Mouse (Mus musculus) heart, postnatal 0 days (tissue): ENCODE data around the gene Ncoa5. TPM values are rescaled to one million over a fixed set of nuclear protein-coding genes. Genes with fewer than 3 reads are reported as not detected.

Experiments
- ATAC-seq: fragments of 200-750 bp; cut with Nextera tagmentation; 2 replicates; pipeline ENCODE4 v1.8.0; 2017; ENCODE audit warnings: low read depth, moderate number of reproducible peaks, moderate library complexity; ENCODE audit not compliant: insufficient read depth
- DNase-seq: peaks from one replicate; pipeline ENCODE4 v3.0.0-alpha.2; 2016; ENCODE audit warnings: low spot score
- H3K27ac ChIP-seq: fragments of 300-500 bp; sonication (generic); 2 replicates; pipeline ENCODE4 v1.5.1; 2014; ENCODE audit warnings: low read depth, mild to moderate bottlenecking
- H3K27me3 ChIP-seq: fragments of 300-500 bp; sonication (generic); 2 replicates; pipeline ENCODE4 v1.6.1; 2014; ENCODE audit warnings: low read length, mixed read lengths; ENCODE audit not compliant: control insufficient read depth, insufficient read depth
- H3K36me3 ChIP-seq: fragments of 300-500 bp; sonication (generic); replicated peaks from 2 replicates; pipeline ENCODE4 v1.6.1; 2014; ENCODE audit warnings: low read length, mixed read lengths; ENCODE audit not compliant: control insufficient read depth, insufficient read depth
- H3K4me1 ChIP-seq: fragments of 300-500 bp; sonication (generic); 2 replicates; pipeline ENCODE4 v1.6.1; 2014; ENCODE audit warnings: antibody characterized with exemption; ENCODE audit not compliant: control insufficient read depth, insufficient read depth
- H3K4me2 ChIP-seq: fragments of 300-500 bp; sonication (generic); 2 replicates; pipeline ENCODE4 v1.6.1; 2014; ENCODE audit warnings: low read depth, mild to moderate bottlenecking, low read length, moderate library complexity
- H3K4me3 ChIP-seq: fragments of 300-500 bp; sonication (generic); 2 replicates; pipeline ENCODE4 v1.5.1; 2014; ENCODE audit warnings: low read depth, low read length
- H3K9ac ChIP-seq: fragments of 300-500 bp; sonication (generic); replicated peaks from 2 replicates; pipeline ENCODE4 v1.6.1; 2014; ENCODE audit warnings: low read depth, low read length, mixed read lengths
- H3K9me3 ChIP-seq: fragments of 300-500 bp; sonication (generic); replicated peaks from 2 replicates; pipeline ENCODE4 v1.6.1; 2016; ENCODE audit warnings: low read length; ENCODE audit not compliant: control insufficient read depth
- CTCF ChIP-seq: IDR thresholded peaks from 2 replicates; pipeline ENCODE4 v1.5.1; 2016; ENCODE audit warnings: antibody characterized with exemption, control low read depth, low read depth
- EP300 ChIP-seq: IDR thresholded peaks from 2 replicates; pipeline ENCODE4 v1.6.1; 2016; ENCODE audit warnings: antibody characterized with exemption, low read depth
- WGBS: fragments of 180-500 bp; shearing (Covaris S2); extraction: QIAGEN DNeasy Blood & Tissue Kit; methylation state at CpG from one replicate; pipeline ENCODE4 v1.1.7; 2014; 5-methylcytosine and 5-hydroxymethylcytosine counted together
- polyA plus RNA-seq: library from polyadenylated mRNA; unstranded; fragments of >200 nt; fragmentation: Nextera tagmentation; extraction: Ambion mirVana; gene quantifications from 2 replicates; pipeline ENCODE4 v1.2.1, GENCODE M21; 2015
- total RNA-seq: library from RNA; depleted of rRNA; stranded (reverse); fragments of >200 nt; gene quantifications from 2 replicates; pipeline ENCODE4 v1.2.3, GENCODE M21; 2014; ENCODE audit warnings: low replicate concordance

The Ncoa5 gene
- total and polyA plus RNA-seq, 2 experiments from 2014 or later: 20.8 to 30.7 TPM

DNA sequence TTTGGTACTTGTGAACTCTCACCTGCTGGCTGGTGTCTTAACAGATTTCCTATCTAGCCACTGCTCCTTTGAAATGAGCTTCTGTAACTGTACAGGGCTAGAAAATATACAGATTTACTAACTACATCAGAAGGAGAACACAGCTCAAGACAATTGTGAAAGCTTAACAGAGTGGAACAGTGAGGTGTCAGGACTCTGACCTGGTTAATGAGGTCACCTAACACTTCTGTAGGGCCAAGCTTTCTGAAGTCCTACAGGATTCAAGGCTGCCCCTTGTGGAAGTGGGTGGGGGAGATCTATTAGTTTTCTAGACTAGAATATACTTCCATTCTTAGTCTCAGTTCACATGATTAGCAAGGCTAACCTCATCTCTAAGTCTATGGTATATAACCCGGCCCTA lies 26.7 kb downstream of the Ncoa5 start:
- Histone ChIP-seq H3K27me3 (no peaks in the 10 kb centered on the region), H3K4me2 (no peak overlapping the region), H3K4me3 (no peak overlapping the region), H3K27ac (no peak overlapping the region), H3K9me3 (no peaks in the 10 kb centered on the region), H3K9ac (no peak overlapping the region), H3K4me1 (no peaks in the 10 kb centered on the region), H3K36me3 (peaks cover 95% of the 10 kb centered on the region)
- WGBS: 92% methylated on average over 1 of the region's 1 CpGs
- TF ChIP-seq CTCF (no peak), EP300 (no peak)
- no peak for DNase-seq
- no peak for ATAC-seq

DNA sequence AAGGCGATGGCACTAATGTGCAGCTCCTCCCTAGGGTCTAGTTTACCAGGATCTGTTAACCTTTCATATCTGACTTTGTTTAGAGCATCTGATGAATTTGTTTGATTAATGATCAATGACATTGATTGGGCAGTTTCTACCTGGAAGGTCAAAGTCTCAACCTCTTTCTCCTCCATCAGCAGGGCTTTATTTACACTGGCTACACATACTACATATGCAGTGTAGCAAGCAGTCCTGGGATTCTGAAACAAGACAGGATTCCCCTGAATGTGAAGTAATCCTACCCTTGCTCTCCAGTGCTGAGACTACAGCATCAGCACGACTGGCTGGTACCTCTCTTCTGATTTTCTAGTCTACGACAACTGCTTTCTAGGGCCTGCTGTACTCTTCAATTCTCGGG lies 27.9 kb downstream of the Ncoa5 start:
- no peak overlapping the region for H3K4me3 ChIP-seq
- WGBS: 89% methylated on average over 4 of the region's 4 CpGs
- ATAC-seq (no peak), DNase-seq (no peak)
- no peak overlapping the region for H3K4me2 ChIP-seq
- H3K36me3 ChIP-seq: peaks cover 95% of the 10 kb centered on the region
- H3K9ac ChIP-seq: no peak overlapping the region
- no peaks in the 10 kb centered on the region for H3K27me3 ChIP-seq
- H3K9me3 ChIP-seq: no peaks in the 10 kb centered on the region
- TF ChIP-seq CTCF (no peak), EP300 (no peak)
- no peak overlapping the region for H3K27ac ChIP-seq
- no peaks in the 10 kb centered on the region for H3K4me1 ChIP-seq

DNA sequence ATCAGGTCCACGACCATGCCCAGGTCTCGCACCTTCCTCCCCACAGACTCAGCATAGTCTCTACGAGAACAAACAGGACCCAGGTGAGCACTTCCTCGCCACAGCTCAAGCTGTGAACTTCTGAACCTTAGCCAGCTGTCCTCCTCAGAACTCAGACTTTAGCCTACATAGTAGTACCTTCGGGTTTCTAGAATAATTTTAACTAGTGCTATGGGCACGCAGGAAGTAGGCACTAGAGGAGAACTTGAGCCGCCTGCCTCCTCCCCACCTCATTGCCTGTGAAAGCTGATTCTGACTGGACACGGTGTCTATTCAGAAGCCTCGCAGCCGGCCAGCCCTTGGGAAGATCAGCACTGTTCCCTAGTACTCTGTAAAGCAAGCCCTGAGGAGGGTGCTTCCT lies 30.4 kb downstream of the Ncoa5 start:
- Histone ChIP-seq H3K27ac (no peak overlapping the region), H3K9me3 (no peaks in the 10 kb centered on the region), H3K27me3 (no peaks in the 10 kb centered on the region), H3K4me3 (no peak overlapping the region), H3K4me1 (no peaks in the 10 kb centered on the region), H3K4me2 (no peak overlapping the region), H3K36me3 (peaks cover 96% of the 10 kb centered on the region), H3K9ac (no peak overlapping the region)
- no peak for DNase-seq
- 85% methylated on average over 10 of the region's 10 CpGs for WGBS
- no peak for TF ChIP-seq CTCF
- no peak for TF ChIP-seq EP300
- ATAC-seq: no peak

DNA sequence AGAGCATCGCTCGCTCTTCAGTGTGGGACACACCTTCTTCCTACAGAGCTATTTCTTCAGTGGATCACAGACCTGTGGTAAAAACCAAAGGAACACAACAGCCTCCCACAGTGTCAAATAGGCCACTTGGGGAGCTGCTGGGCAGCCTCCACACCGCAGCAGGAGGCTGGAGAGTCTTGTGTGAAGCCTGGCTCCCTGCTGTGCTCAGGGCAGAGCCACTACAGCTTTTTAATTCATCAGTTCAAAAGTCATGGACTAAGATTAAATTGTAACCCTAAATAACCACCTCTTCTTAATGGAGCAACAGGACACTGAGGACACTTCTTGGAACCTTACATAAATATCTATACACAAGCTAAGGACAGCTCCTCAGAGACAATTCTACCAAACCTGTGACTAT lies 31.6 kb downstream of the Ncoa5 start:
- DNase-seq: no peak
- WGBS: 92% methylated on average over 3 of the region's 3 CpGs

DNA sequence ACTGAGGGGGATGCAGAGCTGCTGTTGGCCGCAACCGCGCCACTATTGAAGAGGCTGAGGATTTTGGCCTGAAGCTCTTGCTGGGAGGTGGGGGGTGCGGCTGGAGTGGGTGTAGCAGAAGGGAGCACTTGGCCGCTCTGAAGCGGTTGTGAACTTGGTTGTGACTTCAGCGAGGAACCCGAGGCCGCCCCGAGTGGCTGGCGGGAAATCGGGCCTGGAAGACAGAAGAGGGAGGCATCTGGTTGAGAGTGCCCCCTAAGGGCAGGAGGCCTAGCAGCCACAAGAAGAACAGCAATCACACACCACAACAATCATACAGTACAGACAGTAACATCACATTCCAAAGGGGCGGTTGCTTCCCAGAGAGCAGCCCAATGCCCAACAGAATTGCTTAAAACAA lies 32.7 kb downstream of the Ncoa5 start:
- ATAC-seq: no peak
- no peak for DNase-seq
- no peaks in the 10 kb centered on the region for H3K9me3 ChIP-seq
- H3K4me3 ChIP-seq: no peak overlapping the region
- H3K4me1 ChIP-seq: peaks cover 9% of the 10 kb centered on the region
- H3K36me3 ChIP-seq: peaks cover 78% of the 10 kb centered on the region
- TF ChIP-seq CTCF (no peak), EP300 (no peak)
- no peak overlapping the region for H3K4me2 ChIP-seq
- no peak overlapping the region for H3K9ac ChIP-seq
- no peak overlapping the region for H3K27ac ChIP-seq
- H3K27me3 ChIP-seq: peaks cover 18% of the 10 kb centered on the region
- 91% methylated on average over 13 of the region's 13 CpGs for WGBS

More for the DNA sequence above, 31.6 kb downstream of the Ncoa5 start:
- no peak for ATAC-seq
- Histone ChIP-seq H3K36me3 (peaks cover 90% of the 10 kb centered on the region), H3K9ac (no peak overlapping the region), H3K27me3 (peaks cover 8% of the 10 kb centered on the region), H3K4me3 (no peak overlapping the region), H3K27ac (no peak overlapping the region), H3K9me3 (no peaks in the 10 kb centered on the region), H3K4me2 (no peak overlapping the region), H3K4me1 (peaks cover 6% of the 10 kb centered on the region)
- TF ChIP-seq EP300: no peak
- no peak for TF ChIP-seq CTCF

DNA sequence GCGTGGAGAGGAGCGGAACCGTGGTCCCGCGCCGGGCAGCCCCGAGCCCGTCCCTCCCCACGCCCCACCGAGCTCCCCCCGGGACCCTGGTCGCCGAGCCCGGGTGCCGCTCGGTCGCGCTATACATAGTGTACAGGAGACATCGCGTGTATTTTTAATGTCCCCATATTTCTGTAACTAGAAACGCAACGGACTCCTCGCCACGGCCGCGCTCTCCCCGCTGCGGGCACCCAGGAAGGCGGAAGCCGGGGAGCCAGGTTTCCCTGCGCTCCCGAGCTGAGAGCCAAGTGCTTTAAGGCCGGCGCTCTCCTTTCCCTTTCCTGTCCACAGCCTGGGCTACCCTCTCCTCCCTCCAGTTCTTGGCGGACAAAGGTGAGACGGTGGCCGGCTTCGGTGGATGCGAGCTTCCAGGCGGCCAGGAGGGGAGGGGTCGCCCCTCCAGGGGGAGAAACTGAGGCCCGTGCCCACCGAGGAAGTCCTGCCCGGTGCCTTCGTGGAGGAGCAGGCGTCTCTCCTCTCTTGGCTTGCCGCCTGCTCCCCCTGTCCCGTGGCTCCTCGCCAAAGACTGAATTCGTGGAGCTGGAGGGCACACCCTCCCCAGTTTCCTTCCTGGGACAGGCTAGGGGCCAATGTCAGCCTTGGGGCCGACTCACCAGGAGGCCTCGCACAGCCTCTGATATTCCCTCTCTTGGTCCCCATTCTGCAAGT lies 36.8 kb downstream of the Ncoa5 start:
- under 1% methylated on average over 47 of the region's 52 CpGs for WGBS

More for the DNA sequence above, 36.8 kb downstream of the Ncoa5 start:
- H3K27ac ChIP-seq: no peak overlapping the region
- no peak for ATAC-seq
- H3K9me3 ChIP-seq: no peaks in the 10 kb centered on the region
- TF ChIP-seq EP300 (no peak), CTCF (no peak)
- peak overlapping the region; percentile 71 for H3K4me2 ChIP-seq
- DNase-seq: no peak
- H3K4me1 ChIP-seq: peaks cover 9% of the 10 kb centered on the region
- peaks cover 38% of the 10 kb centered on the region for H3K36me3 ChIP-seq
- peak overlapping the region; percentile 41 for H3K4me3 ChIP-seq
- 0 out of 2 replicates have a peak overlapping the region, but pooled peaks have one; percentile 17 for H3K9ac ChIP-seq
- H3K27me3 ChIP-seq: peaks cover 52% of the 10 kb centered on the region
